Mouse (Mus musculus): ENCODE measurements around the gene Sncg.
"Not testable (repeated sequence)": the region's sequence is repeated elsewhere in the genome, so short reads cannot be mapped to it uniquely, and the experiment has no call there.

Gene Sncg

DNA sequence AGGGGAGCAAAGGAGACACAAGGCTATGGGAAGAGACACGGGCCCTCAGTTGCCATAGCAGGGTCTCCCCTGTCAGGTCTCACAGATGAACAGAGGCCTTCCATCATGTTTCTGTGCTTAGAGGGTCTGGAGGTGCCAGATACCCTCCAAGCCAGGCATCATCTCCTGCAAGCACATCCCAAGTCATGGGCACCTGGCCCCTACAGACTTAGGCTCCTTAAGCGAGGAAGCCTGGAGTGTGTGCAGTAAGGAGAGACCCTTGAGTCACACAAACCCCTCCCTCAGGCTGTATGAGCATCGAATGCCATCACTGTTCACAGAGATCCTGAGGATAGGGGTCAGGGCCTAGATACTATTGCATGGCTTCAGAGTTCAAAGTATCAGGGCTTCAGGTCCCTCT is 3.7 kb downstream of the Sncg start:
- no peak for DNase-seq (ENCODE audit: extremely low spot score, low spot score)

DNA sequence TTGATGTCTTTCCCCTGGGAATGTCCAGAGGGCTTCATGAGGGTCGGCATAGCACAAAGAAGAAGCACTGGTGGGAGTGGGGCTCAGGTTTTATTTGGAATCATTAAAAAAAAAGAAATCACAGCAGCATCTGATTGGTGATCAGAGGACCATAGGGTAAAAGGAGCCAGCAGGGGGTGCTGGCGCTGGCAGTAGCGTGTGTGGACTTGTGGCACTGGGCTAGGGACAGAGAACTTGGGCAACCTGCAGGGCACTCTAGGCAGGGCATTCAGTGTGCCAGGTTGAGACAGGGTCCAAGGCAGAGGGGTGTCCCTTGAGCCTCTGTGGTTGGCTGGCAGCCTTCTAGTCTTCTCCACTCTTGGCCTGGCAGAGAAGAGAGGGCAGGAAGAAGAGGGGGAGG is 4.4 kb downstream of the Sncg start:
- no peak for DNase-seq (ENCODE audit: extremely low spot score, low spot score)

DNA sequence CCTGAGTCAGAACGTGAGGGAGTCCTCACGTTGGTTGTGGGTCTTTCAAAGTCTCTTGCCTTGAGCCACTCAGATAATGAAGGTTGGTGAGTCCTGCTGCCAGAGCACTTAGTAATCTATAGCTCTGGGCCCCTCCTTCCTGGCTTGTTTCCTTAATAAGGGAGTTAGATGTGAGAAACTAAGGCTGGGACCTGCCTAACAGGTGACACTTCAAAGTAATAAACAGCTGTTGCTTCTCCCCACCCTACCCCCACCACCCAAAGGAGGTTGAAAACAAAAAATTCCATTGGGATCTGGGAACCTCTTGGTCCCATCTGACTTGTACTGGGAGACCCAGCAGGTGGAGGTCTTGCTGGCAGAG is 9.5 kb downstream of the Sncg start:
- no peak for DNase-seq (ENCODE audit: extremely low spot score, low spot score)

- not testable (repeated sequence) for DNase-seq (ENCODE audit: extremely low spot score, low spot score)
These were observed 10.1 kb downstream of the Sncg start for GRCm38 (mm10) chr14:34364254-34365146.

DNA sequence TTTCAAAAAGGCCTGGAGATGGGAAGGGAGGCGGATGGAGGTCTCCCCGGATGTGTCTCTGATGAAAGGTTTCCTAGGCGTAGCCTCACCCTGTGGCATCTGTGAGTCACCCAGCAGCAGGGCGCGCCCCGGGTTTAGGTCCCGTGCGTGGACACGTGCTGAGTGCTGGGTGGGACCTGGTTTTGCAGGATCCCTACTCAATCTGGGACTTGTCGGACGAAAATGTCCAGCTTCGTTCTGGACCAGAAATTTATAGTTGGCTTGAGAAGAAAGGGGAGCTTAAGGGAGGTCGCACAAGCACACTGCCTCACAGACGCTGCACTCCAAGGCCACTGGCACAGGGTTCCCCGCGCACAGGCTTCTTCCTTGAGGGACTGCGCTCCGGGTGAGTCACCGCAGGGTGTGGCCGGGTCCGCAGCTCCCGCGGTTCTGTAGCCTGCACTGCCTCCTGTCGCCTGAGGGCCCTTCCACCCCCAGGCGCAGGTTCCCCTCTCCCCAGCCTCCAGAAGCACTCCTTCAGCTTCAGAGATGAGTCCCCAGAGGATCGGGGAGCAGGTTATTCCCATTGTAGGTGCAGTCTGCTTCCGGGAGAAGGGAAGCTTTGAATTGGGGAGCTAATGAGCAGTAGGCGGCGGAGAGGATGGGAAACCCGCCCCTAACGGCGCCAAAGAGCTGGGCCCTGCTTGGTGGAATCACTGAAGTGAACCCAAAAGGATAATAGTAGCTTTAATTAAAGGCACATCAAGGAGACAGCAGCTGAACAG is 10.9 kb downstream of the Sncg start:
- peak; percentile 59 for DNase-seq (ENCODE audit: extremely low spot score, low spot score)

GRCm38 (mm10) chr14:34362726-34363445 is 11.7 kb downstream of the Sncg start:
- peak; percentile 54 for DNase-seq (ENCODE audit: extremely low spot score, low spot score)

GRCm38 (mm10) chr14:34362135-34362534 is 12.5 kb downstream of the Sncg start:
- no peak for DNase-seq (ENCODE audit: extremely low spot score, low spot score)

GRCm38 (mm10) chr14:34360251-34360650 is 14.3 kb downstream of the Sncg start:
- no peak for DNase-seq (ENCODE audit: extremely low spot score, low spot score)

GRCm38 (mm10) chr14:34359676-34360244 is 14.8 kb downstream of the Sncg start:
- no peak for DNase-seq (ENCODE audit: extremely low spot score, low spot score)

GRCm38 (mm10) chr14:34357671-34358455 is 16.7 kb downstream of the Sncg start:
- DNase-seq (ENCODE audit: extremely low spot score, low spot score): no peak

DNA sequence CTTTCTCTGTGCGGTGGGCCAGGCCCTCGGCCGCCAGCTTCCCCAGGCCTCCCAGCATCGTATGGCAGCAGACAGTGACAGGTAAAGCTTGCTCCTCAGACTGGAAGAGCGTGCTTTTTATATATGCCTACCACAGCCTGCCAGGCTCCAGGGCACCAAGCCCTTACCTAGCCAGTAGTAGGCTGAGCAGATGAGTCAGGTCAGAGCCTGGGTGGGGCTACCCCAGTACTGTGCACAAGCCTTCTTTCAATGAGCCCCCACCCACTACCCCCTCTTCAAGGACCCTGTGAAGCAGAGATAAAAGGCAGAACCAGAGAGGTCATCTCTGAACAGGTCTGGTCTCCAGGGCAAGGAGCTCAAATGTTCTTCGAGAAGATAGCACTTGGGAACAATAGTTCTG is 19.3 kb downstream of the Sncg start, which contains the start of gene Fam25c:
Gene Fam25c, minus strand, starts transcription at position 133 of the 400 bp plus-strand sequence.
- DNase-seq (ENCODE audit: extremely low spot score, low spot score): no peak

GRCm38 (mm10) chr14:34354456-34354855 is 20.1 kb downstream of the Sncg start:
- no peak for DNase-seq (ENCODE audit: extremely low spot score, low spot score)

DNA sequence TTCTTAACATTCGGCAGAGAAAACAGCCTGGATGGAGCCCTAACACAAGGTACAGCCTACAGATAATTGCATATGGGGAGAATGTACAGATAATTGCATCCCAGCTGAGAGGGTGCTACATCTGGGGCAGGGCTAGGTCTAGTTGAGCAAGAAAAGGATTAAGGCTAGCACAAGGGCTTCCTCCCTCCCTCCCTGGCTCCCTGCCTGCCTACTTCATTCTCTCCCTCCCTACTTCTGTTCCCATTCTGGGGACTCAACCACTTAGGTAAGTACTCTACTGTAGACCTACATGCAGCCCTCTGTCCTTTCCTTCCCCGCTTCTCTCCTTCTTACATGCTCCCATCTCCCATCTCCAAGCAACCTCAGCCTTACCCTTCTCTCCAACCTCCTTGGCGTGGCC is 21.3 kb downstream of the Sncg start:
- no peak for DNase-seq (ENCODE audit: extremely low spot score, low spot score)

GRCm38 (mm10) chr14:34352523-34352922 is 22.1 kb downstream of the Sncg start:
- DNase-seq (ENCODE audit: extremely low spot score, low spot score): no peak

DNA sequence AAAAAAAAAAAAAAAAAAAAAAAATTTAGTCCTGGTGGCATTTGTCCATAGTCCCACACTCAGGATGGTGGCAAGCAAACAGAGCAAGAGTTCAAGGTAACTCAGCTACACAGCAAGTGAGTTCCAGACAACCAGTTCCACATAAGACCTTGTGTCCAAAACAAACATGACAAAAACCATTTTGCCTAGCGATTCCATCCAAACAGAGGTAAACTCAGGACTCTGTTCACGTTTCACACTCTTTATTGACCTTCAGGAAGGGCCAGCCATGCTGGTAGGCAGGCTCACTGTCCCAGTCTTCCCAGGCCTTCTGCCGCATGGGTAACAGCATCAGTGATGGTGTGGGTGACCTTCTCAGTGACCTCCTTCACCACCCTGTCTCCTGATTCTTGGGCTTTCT is 22.9 kb downstream of the Sncg start:
- DNase-seq (ENCODE audit: extremely low spot score, low spot score): no peak

- no peak for DNase-seq (ENCODE audit: extremely low spot score, low spot score)
These were observed 25.6 kb downstream of the Sncg start for GRCm38 (mm10) chr14:34349007-34349406.

GRCm38 (mm10) chr14:34348301-34348700 is 26.3 kb downstream of the Sncg start:
- DNase-seq (ENCODE audit: extremely low spot score, low spot score): no peak

DNA sequence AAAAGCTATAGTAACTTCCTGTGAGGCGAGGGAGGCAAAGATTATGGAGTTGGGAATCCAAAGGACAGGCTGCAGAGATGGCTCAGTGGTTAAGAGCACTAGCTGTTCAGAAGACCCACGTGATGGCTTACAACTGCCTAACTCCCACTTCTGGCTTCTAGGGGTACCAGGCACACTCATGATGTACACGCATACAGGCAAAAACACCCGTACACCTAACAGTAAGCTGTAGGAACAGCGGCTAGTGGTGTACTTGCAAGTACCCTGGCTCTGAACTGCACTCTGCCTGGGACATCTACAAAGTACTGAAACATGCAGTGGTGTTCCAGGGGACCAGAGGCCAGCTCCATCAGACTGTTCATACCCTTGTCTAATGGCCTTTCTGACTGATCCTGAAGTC is 27.5 kb downstream of the Sncg start:
- no peak for DNase-seq (ENCODE audit: extremely low spot score, low spot score)

DNA sequence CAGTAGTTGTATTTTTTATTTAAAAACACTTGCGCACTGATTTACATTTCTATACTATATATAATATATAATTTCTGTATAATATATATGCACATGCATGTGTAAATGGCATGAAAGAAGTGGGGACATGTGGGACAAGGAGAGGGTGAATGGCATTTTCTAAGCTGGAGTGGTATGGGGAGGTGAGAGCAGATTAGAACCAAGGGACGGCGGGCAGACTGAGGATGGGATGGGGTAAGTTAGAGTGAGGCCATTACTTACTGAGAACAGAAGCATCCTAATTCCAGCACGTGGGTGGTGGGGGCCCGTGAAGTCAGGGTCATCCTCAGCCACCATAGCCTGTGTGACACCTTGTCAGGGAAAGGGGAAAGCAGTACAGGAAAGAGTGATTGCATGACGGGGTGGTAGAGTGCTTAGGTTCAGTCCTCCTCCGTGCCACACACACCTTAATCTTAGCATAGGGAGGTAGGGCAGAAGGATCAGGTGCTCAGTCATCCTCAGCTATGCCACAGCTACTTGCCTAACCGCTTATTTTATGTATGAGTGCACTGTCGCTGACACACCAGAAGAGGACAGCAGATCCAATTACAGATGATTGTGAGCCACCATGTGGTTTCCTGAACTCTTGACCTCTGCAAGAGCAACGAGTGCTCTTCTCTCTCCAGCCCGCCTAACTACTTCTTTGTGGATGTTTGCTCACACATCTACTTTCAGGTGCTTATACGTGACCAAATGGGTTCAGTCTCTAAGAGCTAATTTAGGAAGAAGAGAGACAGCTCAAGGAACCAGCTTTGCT is 28.6 kb downstream of the Sncg start:
- peak; percentile 26 for DNase-seq (ENCODE audit: extremely low spot score, low spot score)

- no peak for DNase-seq (ENCODE audit: extremely low spot score, low spot score)
These were observed 30.2 kb downstream of the Sncg start for GRCm38 (mm10) chr14:34344361-34344760.
